ENCODE assay signal across 20 mouse cellular contexts in genomic region chr10:70733956-70734355, GRCm38 (mm10).
"Had no signal": no experiment of that assay in that cellular context is flagged by ENCODE, and none has a peak within 500 bp of the region (broad histone marks: within the 10 kb centered on the region; RNA-seq: fewer than 3 reads in every experiment).

No protein-coding gene starts in this region.

- DNase-seq: kidney, postnatal 25 days; left cerebral cortex, postnatal 4 days; liver, postnatal 0 days; lung, embryonic 14.5 days; right cerebral cortex, postnatal 14 days; right cerebral cortex, postnatal 4 days; thymus, adult 18-20 months; thymus, postnatal 36 days had no signal

- H3K36me3 ChIP-seq: limb, embryonic 12.5 days; limb, embryonic 15.5 days; midbrain, embryonic 12.5 days; midbrain, embryonic 15.5 days; neural tube, embryonic 12.5 days; neural tube, embryonic 15.5 days had no signal

- H3K4me3 ChIP-seq: limb, embryonic 12.5 days; limb, embryonic 15.5 days; midbrain, embryonic 12.5 days; midbrain, embryonic 15.5 days; neural tube, embryonic 12.5 days; neural tube, embryonic 15.5 days had no signal

- H3K4me2 ChIP-seq: limb, embryonic 12.5 days; limb, embryonic 15.5 days; liver, embryonic 11.5 days; lung, embryonic 14.5 days; midbrain, embryonic 12.5 days; midbrain, embryonic 15.5 days; neural tube, embryonic 12.5 days; neural tube, embryonic 15.5 days had no signal

- H3K4me1 ChIP-seq: limb, embryonic 12.5 days; limb, embryonic 15.5 days; midbrain, embryonic 12.5 days; midbrain, embryonic 15.5 days; neural tube, embryonic 12.5 days; neural tube, embryonic 15.5 days had no signal

- ATAC-seq: liver, postnatal 0 days; lung, postnatal 0 days; midbrain, embryonic 15.5 days had no signal

- H3K9ac ChIP-seq: limb, embryonic 12.5 days; limb, embryonic 15.5 days; liver, embryonic 14.5 days; liver, postnatal 0 days; lung, embryonic 14.5 days; midbrain, embryonic 12.5 days; midbrain, embryonic 15.5 days; neural tube, embryonic 12.5 days; neural tube, embryonic 15.5 days had no signal

- H3K27ac ChIP-seq: kidney, postnatal 0 days; limb, embryonic 12.5 days; limb, embryonic 15.5 days; liver, embryonic 14.5 days; macrophage; midbrain, embryonic 12.5 days; midbrain, embryonic 15.5 days; neural tube, embryonic 12.5 days; neural tube, embryonic 15.5 days; stomach, postnatal 0 days had no signal

- H3K9me3 ChIP-seq: limb, embryonic 12.5 days; limb, embryonic 15.5 days; midbrain, embryonic 12.5 days; midbrain, embryonic 15.5 days; neural tube, embryonic 12.5 days; neural tube, embryonic 15.5 days had no signal

- H3K27me3 ChIP-seq: limb, embryonic 12.5 days; limb, embryonic 15.5 days; midbrain, embryonic 12.5 days; midbrain, embryonic 15.5 days; neural tube, embryonic 12.5 days; neural tube, embryonic 15.5 days had no signal
